17 mouse cellular contexts compared by ENCODE assay signal in genomic region chr16:24947485-24947884, GRCm38 (mm10).
"Had no signal": no experiment of that assay in that cellular context is flagged by ENCODE, and none has a peak within 500 bp of the region (broad histone marks: within the 10 kb centered on the region; RNA-seq: fewer than 3 reads in every experiment).

No protein-coding gene starts in this region.

- H3K4me2 ChIP-seq: kidney, embryonic 15.5 days; liver, embryonic 12.5 days; lung, embryonic 14.5 days; midbrain, embryonic 11.5 days; midbrain, embryonic 15.5 days; neural tube, embryonic 13.5 days; stomach, embryonic 15.5 days had no signal

- H3K9me3 ChIP-seq: kidney, embryonic 15.5 days; liver, embryonic 12.5 days; megakaryocyte, embryonic 14.5 days; midbrain, embryonic 15.5 days; neural tube, embryonic 13.5 days; stomach, embryonic 15.5 days had no signal

- H3K27ac ChIP-seq: kidney, embryonic 15.5 days; liver, embryonic 12.5 days; macrophage; midbrain, embryonic 15.5 days; neural tube, embryonic 13.5 days; stomach, embryonic 15.5 days had no signal

- H3K4me1 ChIP-seq: liver, embryonic 12.5 days; midbrain, embryonic 15.5 days; stomach, embryonic 15.5 days had no signal

- ATAC-seq: liver, embryonic 12.5 days; midbrain, embryonic 15.5 days had no signal

- H3K4me3 ChIP-seq: kidney, embryonic 15.5 days; liver, embryonic 12.5 days; megakaryocyte, embryonic 14.5 days; midbrain, embryonic 15.5 days; neural tube, embryonic 13.5 days; stomach, embryonic 15.5 days had no signal

- H3K27me3 ChIP-seq: kidney, embryonic 15.5 days; liver, embryonic 12.5 days; midbrain, embryonic 15.5 days; neural tube, embryonic 13.5 days; stomach, embryonic 15.5 days had no signal

- H3K9ac ChIP-seq: kidney, embryonic 15.5 days; liver, embryonic 12.5 days; lung, embryonic 14.5 days; midbrain, embryonic 15.5 days; neural tube, embryonic 13.5 days; stomach, embryonic 15.5 days had no signal

- H3K36me3 ChIP-seq: kidney, embryonic 15.5 days; liver, embryonic 12.5 days; midbrain, embryonic 15.5 days; neural tube, embryonic 13.5 days; stomach, embryonic 15.5 days had no signal

- DNase-seq: kidney, adult 2 months; kidney, postnatal 14 days; layer of hippocampus, adult 9-11 months; layer of hippocampus, postnatal 36 days; left cerebral cortex, postnatal 4 days; lung, embryonic 14.5 days; lung, postnatal 10 days; retina, postnatal 1 day; thymus, postnatal 4 days had no signal
